Mouse (Mus musculus) ovary, postnatal 10 days (tissue): ENCODE data around the gene Hoxd3.

ENCODE experiments used
- DNase-seq: peaks from one replicate; pipeline ENCODE4 v3.0.0; 2022; ENCODE audit warnings: low spot score

Gene Hoxd3

GRCm38 (mm10) chr2:74692808-74693431 is 18.8 kb upstream of the Hoxd3 start:
- DNase-seq, result no peak

- DNase-seq, result no peak
Measured at GRCm38 (mm10) chr2:74693432-74693827, 18.3 kb upstream of the Hoxd3 start.

- no peak for DNase-seq
Measured at GRCm38 (mm10) chr2:74694066-74694465, 17.7 kb upstream of the Hoxd3 start.

GRCm38 (mm10) chr2:74695383-74695782 is 16.3 kb upstream of the Hoxd3 start:
- DNase-seq, result no peak

GRCm38 (mm10) chr2:74695813-74696430 is 15.8 kb upstream of the Hoxd3 start:
- no peak for DNase-seq

- no peak for DNase-seq
Measured at GRCm38 (mm10) chr2:74696442-74697335, 15.0 kb upstream of the Hoxd3 start.

GRCm38 (mm10) chr2:74697567-74698121 is 14.1 kb upstream of the Hoxd3 start, which contains the start of gene Hoxd9:
Hoxd9 (plus strand) TSS chr2:74697727.
- no peak for DNase-seq

GRCm38 (mm10) chr2:74698201-74699052 is 13.3 kb upstream of the Hoxd3 start:
- no peak for DNase-seq

GRCm38 (mm10) chr2:74699053-74699430 is 12.7 kb upstream of the Hoxd3 start:
- DNase-seq, result no peak

- no peak for DNase-seq
Measured at GRCm38 (mm10) chr2:74699664-74700545, 11.8 kb upstream of the Hoxd3 start.

GRCm38 (mm10) chr2:74700546-74701112 is 11.1 kb upstream of the Hoxd3 start:
- no peak for DNase-seq

- DNase-seq, result no peak
Measured at GRCm38 (mm10) chr2:74701949-74702819, 9.5 kb upstream of the Hoxd3 start.

GRCm38 (mm10) chr2:74702820-74703219 is 8.9 kb upstream of the Hoxd3 start:
- no peak for DNase-seq

GRCm38 (mm10) chr2:74703317-74703716 is 8.4 kb upstream of the Hoxd3 start:
- no peak for DNase-seq

GRCm38 (mm10) chr2:74703720-74704392 is 7.9 kb upstream of the Hoxd3 start:
- no peak for DNase-seq

GRCm38 (mm10) chr2:74704393-74704998 is 7.2 kb upstream of the Hoxd3 start, which contains the start of gene Hoxd8:
Hoxd8 (plus strand) TSS chr2:74704615.
- no peak for DNase-seq

- DNase-seq, result no peak
Measured at GRCm38 (mm10) chr2:74704999-74705466, 6.7 kb upstream of the Hoxd3 start.

GRCm38 (mm10) chr2:74705467-74706089 is 6.1 kb upstream of the Hoxd3 start:
- no peak for DNase-seq
